Mouse (Mus musculus): ENCODE measurements around the gene Hsh2d.

The Hsh2d gene

DNA sequence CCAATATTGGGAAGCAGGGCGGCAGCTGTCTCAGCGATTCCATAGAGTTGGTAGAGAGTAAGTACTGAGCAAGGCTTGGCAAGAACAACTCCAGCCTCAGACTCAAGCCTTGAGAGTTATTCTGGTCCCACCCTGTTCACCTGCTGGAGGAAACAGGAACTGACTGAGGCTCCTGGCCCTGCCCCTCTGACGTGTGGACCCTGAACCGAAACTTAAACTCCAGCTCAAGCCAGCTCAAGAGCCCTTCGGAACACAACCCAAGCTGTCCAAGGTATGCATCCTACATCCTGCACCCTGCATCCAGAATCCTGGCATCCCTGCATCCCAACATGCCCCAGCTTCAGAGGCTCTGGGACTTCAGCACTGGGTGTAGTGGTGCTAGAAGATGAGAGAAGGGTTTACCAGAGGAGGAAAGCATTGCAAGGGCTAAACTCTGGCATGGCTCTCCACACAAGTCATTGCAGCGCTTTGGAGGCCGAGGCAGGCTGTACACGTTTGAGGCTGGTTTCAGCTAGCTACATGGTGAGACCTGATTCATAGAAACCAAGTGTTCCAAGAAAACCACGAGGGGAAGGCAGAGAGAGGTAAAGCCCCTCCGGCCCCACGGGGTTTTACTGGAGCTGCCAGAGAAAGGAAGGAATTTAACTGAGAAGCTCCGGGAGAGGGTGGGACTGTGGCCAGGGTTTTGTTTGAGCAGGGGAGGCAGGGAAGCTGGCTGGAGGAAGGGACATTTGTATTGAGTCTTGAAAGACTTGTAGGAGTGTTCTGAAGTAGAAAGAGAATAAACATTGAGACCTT, at the start of gene Hsh2d:
Hsh2d (plus strand) TSS at position 222 of the 798 bp plus-strand sequence.
- peak; percentile 64 for DNase-seq

DNA sequence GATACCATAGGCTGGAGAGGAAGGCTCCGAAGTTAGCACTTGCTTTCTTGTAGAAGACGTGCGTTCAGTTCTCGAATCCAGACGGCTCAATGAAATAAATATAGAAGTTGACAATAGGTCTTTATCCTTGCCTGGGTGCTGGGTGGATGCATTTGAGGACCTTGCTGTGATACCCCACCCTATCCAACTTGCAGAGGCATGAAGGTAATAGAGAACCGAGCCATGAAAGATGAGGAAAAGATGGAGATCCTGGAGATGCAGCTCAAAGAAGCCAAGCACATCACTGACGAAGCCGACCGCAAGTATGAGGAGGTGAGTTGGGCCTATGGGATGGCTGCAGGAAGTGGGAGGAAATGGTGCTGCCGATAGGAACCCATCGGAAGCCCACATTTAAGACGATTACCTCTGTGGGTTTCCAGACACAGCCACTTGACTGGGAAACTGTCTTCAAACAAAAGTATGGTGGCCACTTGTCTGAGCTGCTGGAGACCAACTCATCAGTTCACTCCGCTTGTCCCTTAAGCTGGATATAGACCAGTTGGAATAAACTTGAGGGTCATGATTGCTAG, 46.1 kb upstream of the Hsh2d start:
- DNase-seq: no peak

DNA sequence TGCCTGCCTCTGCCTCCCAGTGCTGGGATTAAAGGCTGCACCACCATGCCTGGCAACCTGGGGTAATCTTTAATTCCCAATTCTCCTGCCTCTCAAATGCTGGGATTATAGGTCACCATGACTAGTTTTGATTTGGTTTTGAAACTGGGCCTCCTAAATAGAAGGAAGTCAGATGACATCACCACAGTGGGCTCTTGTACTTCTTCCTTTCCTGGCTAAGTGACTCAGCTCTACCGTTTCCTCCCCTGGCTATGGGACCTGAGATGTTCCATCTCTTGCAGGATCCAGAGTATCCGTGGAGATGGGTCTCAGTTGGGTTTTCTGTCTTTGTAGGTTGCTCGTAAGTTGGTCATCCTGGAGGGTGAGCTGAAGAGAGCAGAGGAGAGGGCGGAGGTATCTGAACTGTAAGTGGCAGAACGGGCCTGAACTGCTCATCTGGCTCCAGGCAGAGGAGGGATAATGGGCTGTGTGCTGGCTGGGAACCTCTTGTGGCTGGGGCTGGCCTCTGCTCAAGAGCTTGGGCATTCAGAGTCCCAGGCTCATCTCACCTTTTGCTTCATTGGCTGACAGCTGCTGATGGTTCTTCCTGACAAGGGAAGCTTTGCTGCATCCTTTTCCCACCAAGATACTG, 45.0 kb upstream of the Hsh2d start:
- no peak for DNase-seq

DNA sequence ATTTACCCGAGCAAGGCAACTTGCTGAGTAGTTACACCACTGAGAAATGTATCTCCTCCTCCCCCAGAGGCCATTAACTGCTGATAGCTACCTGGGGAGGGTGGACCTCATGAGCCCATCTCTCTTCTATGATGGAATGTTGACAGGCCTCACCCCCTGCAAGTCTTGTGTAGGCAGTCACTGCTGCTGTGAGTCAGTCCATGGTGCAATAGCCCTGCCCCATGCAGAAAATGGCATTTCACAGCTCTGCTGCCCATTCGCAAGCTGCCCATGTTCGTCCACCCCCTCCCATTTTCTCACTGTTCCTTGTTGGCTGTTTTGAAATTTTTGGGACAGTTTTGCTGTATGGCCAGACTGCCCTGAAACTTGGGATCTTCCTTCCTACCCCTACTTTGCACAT, 43.9 kb upstream of the Hsh2d start:
- DNase-seq: no peak

DNA sequence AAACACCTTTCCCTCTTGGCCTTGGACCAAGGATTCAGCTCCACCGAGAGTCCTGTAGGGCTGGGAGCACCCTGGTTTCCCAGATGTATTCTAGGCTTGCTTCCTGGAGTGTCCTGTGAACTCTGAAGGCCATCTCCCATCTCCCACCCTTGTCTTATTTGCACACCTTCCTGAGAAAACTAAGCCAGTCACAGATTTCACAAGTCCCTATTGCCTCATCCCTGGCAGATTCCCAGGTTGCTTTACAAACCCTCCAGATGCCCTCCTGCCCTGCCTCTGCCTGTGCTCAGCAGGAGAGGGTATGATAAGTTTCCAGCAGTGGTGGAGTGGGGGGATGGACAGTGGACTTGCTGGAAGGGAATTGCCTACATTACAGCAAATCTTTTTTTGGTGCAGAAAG, 43.4 kb upstream of the Hsh2d start:
- DNase-seq: peak; percentile 67

DNA sequence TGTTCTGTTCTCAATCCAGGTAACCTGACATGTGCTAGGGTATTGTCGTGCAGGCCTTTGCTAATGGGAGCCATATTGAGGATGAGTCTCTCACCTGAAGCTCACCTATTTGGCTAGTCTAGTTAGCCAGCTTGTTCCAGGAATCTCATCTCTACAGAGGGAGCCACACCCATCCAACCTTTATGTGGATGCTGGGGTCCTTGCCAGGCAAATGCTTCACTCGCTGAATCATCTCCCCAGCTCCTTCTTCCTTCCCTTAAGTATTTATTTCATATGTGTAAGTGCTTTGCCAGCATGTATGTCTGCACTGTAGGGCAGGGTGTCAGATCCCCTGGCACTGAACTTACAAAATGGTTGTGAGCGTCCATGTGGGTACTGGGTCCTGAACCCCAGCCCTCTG, 42.9 kb upstream of the Hsh2d start:
- DNase-seq: no peak

DNA sequence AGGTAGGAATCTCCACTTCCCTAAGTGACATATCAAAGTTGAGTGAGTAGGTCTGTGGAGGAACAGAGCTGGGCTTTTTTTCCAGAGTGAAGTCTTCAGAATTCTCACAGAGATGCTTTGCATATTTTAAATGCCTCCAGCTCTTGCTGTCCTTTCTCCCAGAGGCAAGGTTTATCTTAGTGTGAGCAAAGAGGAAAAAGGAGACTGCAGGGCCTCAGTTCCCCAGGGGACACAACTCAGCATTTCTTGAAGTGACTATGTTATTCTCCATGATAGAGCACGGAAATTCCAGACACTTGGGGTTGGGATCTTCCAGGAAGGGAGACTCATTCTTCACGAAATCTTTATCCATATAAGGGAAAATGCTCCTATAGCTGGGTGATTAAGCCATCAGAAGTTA, 42.2 kb upstream of the Hsh2d start:
- no peak for DNase-seq

DNA sequence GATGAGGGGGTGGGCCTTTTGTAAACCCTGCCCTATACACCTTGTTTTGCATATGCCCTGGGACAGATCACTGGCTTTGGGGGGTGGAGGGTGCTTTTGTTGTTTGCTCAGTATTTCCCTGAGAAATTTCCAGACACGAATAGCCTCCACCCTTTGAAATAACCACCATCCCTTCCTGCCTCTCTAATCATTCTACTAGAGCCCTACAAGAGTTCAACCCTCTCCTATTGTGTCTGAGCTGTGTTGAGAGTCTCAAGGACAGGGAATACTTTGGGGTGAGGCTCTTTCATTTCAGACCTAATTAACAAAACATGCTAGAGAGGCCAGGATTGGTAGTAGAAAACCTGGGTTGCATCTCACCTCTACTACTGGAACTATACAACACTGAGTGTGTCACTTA, 40.4 kb upstream of the Hsh2d start:
- DNase-seq: no peak

DNA sequence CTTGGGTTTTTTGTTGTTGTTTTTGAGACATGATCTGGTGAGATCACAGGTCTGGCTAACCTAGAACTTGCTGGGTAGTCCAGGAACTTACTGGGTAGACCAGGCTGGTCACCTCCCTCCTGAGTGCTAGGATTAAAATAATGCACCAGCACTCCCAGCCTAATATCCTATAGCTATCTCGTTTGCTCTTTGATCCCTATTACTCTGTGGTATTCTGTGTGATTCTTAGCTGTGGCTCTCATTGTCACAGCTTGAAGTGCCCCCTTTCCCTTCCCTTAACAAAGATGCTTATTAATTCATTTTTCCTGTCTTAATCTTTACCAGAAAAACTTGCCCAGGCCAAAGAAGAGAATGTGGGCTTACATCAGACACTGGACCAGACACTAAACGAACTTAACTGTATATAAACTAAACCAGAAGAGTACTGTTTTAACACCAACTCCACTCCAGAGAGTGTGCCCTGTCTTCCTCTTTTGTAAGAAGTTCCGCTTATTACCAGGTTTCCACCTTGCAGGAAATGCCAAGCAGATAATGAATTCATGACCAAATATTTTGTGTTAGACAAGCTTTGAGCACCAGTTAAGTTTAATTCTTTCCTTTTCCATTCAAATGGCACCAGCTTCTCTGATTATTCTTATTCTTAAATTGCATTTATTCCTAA, 37.9 kb upstream of the Hsh2d start:
- no peak for DNase-seq

DNA sequence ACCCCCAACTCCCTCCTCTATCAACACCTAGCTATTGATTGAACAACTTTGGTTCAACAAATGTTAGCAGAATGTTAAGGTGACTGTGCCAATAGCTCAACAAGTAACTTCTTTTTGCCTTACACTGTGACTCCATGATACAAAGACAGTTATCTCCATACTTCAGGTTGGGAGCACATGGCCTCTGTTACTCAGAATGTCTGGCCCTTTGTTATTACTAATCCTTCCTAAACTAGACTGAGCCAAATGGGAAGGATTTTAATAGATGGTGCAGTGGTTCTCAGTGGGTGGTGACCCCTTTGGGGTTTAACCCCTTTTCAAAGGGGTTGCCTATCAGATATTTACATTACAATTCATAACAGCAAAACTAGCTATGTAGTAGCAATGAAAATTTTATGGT, 36.1 kb upstream of the Hsh2d start:
- no peak for DNase-seq

DNA sequence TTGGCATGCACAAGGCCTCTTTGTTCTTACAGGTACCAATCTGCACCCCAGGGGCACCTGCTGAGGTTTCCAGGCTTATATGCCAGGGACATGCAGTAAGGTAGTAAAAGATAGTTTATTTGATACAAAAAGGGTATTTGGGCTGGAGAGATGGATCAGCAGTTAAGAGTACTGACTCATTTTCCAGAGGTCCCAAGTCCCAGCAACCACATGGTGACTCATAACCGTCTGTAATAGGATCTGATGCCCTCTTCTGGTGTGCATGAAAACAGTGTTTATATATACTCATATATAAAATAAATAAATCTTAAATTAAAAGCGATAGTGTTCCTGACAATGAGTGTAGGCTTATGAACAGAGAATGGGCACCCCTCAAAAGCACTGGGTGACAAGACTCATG, 31.3 kb upstream of the Hsh2d start:
- DNase-seq: no peak

DNA sequence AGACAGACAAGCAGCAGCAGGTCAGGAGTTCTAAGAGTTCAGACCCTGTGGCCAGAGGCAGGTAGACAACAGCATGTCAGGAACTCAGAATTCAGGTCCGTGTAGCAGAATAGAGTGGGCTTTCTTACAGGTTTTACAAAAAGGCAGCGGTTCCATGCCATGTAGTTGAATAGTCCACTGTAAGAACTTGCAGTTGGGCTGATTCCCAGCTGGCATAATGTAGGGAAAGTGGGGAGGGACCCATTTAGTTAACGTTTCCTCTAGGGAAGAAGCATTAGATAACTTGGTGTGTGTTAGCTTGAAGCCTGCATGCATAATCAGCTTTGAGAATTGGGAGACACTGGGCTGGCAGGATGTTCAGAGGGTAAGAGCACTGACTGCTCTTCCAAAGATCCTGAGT, 30.7 kb upstream of the Hsh2d start:
- DNase-seq: no peak

DNA sequence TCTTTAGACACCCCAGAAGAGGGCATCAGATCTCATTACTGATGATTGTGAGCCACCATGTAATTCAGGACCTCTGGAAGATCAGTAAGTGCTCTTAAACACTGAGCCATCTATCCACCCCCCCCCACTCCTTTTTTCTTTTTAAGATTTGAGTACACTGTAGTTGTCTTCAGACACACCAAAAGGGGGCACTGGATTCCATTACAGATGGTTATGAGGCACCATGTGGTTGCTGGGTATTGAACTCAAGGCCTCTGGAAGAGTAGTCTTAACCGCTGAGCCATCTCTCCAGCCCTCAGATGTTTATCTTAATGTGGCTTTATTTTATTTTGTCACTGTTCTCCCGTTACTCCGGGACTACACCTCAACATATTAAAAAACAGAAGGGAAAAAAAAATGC, 29.4 kb upstream of the Hsh2d start:
- DNase-seq: no peak

DNA sequence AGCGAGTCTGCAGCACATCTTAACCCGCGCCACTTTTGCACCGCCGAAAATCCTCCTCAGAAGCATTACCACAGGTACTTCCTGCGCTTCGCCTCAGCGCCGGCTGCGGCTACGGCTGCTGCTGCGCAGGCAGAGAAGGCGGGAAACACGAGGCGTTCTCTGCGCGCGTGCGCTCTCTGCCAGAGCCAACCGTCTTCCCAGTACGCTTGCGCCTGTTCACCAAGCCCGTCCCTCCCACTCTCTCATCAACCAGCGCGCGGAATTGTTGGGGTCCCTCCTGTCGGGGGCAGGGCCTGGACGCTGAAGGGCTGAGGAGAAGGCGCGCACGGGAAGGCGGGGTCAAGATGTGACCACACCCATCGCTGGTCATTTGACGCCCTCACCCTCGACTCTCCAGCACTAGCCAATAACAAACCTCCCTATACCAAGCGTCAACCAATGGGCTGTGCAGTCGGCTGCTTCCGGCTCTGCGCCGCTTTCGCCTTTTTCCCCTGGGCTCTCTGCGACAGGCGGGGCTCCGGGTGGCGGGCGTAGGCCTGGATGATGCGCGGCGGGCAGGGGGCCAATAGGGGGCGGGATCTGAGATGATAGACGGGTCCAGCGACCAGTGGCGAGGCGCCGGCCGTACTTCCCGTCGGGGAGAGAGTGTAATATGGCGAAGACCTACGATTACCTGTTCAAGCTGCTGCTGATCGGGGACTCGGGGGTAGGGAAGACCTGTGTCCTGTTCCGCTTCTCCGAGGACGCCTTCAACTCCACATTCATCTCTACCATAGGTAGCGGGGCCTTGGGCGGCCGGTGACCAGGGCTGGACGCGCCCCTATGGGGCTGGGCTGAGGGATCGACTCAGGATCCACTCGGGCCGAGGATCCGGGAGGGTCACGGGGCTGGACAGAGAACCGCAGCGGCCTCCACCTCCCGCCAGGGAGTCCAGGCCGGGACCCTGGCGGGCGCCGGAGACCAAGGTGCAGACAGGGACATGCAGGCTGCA, 28.4 kb upstream of the Hsh2d start, which contains the start of gene Rab8a:
Rab8a (plus strand) TSS at position 494 of the 991 bp plus-strand sequence.
- peak; percentile 100 for DNase-seq

DNA sequence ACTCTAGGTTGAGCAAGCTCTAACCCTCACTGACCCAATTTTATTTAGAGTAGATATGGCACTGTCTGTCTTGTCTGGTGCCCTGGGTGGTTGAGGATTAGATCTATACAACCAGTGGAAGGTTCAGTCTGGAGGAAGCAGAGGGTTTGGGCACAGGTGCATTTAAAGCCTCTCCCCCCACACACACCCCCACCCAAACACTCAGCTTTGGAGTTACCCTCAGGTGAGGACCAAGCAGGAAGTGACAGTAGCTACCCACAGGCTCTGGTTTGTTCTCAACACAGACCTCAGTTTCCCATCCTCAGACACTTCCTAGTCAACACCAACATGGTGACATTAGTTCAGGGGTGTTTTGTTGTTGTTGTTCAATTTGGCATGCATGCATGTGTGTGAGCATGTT, 26.6 kb upstream of the Hsh2d start:
- DNase-seq: no peak

DNA sequence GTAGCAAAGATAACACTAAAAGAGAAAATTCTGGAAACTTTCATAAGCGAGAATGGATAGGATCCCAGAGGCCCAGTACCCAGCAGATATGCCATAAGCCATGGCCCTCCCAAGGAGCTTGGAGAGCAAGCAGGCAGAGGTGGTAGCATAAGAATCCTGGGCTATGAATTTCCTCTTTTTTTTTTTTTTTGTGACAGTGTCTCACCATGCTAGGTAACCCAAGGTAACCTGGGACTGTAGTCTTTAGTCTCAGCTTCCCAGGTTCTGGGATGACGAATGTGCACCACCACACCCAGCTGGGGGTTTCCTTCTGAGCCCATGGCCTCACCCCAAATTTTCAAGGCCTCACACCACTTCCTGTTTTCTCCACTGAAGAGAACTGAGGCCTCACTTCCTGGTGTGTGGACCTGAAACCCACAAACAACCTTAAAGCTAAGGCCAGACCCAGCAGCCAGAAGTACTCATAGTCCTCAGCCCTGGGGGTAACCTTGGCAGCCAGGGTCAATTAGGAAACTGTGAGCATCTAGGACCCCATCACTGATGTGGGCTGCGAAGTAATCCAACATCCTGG, 20.3 kb upstream of the Hsh2d start:
- DNase-seq: no peak

DNA sequence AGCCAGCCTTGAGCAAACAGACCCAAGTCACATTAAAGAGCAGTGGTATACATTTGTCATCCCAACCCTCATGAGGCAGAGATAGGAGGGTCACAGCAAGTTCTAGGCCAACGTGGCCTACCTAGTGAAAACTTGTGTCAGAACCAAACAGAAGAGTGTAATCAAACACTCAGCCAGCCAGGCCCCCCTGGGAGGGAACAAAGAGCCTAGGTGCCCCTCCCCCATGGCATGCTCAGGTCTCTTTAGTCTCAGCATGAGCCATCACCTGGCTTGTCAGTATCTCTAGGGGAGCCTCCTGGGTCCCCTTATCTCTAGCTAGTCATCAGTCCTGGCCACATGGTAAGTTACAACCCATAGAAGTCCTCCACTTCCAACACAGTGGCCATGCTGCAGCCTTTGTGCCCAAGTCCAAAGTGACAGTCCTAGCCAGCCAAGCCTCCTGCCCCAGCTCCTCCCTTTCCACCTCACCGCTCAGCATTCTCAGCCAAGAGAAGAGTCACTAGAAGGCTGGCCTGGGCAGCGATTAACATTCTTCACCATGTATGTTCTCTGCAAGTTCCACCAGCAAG, 19.7 kb upstream of the Hsh2d start:
- DNase-seq: no peak

DNA sequence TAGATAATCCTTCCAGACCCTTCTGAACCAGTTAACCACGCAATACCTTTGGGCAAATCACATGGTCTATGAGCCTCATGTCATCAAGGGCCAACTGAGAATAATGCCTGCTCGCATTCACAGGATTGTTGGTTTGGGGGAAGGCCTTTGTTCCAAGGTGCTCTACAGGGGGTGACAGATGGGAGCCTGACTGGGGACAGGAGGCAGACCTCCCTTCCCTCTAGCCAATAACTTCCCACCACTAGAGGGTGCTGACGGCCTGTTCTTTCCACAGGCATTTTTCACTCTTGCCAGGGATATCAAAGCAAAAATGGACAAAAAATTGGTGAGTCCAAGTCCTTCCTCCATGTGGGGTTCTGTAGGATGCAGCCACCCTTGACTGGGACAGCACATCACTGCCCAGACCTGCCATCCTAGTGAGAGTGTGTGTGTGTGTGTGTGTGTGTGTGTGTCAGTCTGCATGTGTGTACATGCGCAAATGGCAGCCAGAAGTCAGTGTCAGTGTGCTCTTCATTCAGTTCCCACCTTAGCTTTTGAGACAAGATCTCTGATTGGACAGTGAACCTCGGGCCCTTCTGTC, 12.0 kb upstream of the Hsh2d start:
- DNase-seq: peak; percentile 88

DNA sequence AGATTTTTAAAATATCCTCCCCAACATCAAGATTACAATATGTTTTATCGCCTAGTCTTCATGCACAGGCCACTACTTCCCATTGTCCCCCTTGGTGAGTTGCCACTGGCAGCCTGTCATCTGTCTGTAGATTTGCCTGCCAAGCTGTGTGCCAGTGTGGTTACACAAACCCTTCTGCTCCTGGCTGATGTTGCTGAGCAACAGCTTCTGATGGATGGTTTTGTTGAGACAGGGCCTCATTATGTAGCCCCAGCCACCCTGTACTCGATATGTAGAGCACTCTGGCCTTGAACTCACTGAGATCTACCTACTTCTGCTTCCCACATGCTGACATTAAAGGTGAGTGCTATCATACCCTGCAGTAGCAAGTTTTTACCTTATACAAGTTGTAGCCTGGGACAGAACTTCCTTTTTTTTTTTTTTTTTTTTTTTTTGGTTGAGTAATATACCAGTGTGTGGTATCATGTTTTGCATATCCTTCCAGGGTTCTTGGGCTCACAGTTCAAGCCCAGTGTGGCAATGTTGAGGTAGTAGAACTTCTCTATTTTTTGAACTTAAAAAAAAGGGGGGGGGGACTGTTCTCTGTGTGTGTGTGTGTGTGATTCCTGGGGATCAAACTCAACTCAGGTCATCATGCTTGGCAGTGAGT, 5.8 kb upstream of the Hsh2d start:
- DNase-seq: no peak

DNA sequence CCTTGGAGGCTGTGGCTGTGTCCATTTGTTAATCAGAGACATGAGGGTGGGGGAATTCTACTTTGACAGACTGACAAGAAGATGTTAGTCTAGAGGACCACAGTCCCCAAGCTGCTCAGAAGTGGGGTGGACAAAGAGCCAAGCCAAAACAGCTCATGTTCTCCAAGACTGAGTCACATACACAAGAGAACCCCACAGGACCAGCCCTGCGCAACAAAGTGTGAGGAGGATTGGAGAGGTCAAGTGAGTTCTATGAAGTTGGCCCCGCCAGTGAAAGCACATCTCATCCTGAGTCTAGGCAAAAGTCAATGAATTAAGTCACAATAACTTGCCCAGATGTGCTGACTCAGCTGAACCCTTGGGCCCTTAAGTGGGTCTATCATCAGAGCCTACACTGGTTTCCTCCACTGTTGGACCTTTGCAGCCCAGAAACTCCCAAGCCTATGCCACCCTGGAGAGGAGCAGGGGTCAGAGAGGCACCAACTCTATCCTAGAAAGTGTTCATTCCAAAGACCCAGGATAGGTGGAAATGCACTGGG, 1.6 kb upstream of the Hsh2d start:
- DNase-seq: no peak

DNA sequence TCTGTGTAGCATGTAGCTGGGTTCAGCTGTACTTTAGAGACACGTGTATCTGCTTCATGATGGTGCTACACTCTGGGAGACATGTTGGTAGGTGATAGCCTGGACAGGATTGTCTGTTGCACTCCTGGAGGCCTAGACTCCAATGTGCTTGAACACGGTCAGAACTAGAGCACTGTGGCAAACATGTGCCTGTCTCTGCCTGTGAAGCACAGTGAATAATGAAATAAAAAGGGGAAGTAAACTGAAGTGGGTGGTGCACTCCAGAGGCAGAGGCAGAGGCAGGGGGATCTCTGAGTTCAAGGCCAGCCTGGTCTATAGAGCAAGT, 739 bp downstream of the Hsh2d start:
- no peak for DNase-seq
